Mouse (Mus musculus) kidney, postnatal 10 days (tissue): ENCODE measurements around the gene Ptprn2.

ENCODE experiments used
- DNase-seq: peaks from one replicate; pipeline ENCODE4 v3.0.0; 2021; ENCODE audit warnings: mixed read lengths

Ptprn2 gene

DNA sequence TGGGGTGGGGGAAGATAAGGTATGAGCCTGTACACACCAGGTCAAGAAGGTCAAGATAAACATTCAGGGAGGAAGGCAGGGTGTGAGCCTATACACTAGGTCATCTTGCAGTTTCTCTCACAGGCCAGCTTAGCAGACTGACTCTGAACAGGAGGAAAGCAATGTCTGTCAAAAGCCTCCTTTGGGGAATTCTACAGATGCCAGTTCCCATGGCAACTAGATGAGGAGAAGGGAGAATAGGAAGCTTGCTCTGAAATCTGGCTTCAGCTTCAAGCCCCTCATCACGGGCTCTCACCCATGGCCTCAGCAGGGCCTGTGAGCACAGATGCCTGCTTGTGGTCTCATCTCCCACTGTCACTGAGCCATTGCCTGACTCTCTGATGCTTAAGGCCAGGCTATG is 421.9 kb downstream of the Ptprn2 start:
- DNase-seq = no peak

DNA sequence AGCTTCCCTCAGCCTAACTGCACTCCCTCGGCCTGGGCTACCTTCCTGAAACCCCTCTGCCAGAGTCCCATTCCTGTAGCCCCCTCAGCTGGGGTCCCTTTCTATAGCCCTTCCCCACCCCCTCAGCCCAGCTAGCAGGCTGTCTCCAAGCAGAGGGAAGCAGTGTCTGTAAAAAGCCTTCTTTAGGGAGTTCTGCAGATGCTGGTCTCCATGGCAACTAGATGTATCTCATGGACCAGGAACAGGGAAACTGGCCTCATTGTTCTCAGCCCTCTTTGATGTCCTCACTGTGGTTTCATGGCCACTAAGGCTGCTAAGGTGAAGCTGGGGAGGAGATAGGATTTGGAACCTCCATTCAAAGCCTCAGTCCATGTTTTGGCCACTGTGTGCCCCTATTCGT is 423.1 kb downstream of the Ptprn2 start:
- no peak for DNase-seq

- no peak for DNase-seq
Measured at GRCm38 (mm10) chr12:116916776-116917175, 431.3 kb downstream of the Ptprn2 start.

DNA sequence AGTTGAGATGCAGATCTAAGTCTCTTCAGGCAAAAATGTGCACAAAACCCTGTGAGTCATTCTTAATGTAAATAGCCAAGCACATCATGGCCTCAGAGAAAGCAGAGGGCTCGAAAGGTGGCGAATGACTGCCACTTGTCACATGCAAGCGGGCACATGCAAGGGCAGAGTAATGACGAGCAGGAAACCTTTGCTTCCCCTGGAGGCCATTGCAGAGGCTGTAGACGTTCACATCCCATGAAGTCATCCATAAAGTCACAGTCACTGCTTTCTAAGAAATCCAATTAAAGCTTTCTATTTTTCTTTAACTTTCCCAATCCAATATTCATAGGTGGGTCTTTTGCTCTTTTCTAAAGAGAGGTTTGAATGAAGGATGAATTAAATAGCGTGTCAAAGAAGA is 433.7 kb downstream of the Ptprn2 start:
- DNase-seq = no peak

DNA sequence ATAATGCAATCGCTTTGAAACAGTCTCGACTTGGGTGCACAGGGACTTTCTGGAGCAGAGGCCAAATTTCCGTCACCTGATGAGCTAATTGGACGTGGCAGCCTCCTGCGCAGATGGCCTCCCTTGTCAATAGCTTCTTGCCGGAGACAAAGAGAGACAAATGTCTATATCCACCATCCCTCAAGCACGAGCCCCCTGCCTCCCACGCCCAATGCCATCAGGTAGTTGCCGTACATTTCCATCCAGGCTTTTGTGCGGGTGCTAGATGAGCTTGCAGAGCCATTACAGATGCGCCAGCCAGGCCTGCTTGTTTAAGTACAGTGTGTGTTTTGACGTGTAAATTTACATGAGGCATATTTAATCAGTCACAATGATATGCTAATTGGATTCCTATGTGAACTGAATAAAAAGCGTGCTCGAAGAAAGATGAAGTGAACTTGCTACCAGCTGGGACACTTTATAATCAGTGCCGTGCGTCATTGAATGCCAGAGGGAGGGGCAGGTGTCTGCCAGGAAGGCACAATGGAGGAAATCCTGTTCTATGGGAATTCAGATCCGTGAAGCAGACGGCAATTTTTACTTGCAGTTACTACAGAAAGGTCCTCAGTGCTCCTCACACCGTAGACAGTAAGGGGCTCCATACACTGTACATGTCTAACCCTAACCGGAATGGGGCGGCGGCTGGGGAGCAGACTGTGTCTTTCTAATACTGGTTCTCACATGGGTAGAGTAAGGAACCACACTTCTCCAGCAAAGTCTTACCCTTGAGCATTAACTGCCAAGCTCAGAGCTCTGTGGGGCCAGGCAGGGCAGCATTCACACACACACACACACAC is 434.4 kb downstream of the Ptprn2 start:
- no peak for DNase-seq

- no peak for DNase-seq
Measured at GRCm38 (mm10) chr12:116927115-116927514, 441.6 kb downstream of the Ptprn2 start.

GRCm38 (mm10) chr12:116927516-116927915 is 442.0 kb downstream of the Ptprn2 start:
- DNase-seq = no peak

DNA sequence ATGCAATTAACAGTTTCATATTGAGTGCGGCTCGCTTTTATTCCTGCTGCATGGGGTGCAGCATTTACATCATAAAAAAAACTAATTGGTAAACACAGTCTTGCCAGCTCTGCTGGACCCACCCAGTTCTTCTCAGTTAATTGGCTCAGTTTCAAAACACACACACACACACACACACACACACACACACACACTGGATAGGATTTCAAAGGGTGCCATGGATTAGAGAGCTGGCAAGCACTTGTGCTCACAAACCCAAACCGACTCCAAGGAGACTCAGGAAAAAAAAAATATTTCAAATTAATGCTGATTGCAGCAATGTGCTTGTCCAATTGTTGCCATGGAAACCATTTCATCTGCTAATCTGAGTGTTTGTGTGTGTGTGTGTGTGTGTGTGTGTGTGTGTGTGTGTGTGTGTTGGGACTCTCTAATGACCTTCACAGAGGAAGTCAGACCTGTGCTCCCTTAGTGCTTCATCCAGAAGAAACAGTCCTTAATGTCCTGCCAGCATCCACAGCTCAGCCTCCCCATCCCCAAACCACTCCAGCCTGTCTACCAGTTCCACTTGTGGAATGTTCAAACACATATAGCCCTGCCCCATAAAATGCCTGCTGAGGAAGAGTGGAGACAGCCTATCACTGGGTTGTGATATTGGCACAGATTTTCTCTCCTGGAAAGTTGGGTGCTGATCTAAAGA is 452.8 kb downstream of the Ptprn2 start:
- no peak for DNase-seq

- no peak for DNase-seq
Measured at GRCm38 (mm10) chr12:116943883-116944282, 458.4 kb downstream of the Ptprn2 start.

GRCm38 (mm10) chr12:116948151-116948928 is 462.8 kb downstream of the Ptprn2 start:
- DNase-seq = no peak

DNA sequence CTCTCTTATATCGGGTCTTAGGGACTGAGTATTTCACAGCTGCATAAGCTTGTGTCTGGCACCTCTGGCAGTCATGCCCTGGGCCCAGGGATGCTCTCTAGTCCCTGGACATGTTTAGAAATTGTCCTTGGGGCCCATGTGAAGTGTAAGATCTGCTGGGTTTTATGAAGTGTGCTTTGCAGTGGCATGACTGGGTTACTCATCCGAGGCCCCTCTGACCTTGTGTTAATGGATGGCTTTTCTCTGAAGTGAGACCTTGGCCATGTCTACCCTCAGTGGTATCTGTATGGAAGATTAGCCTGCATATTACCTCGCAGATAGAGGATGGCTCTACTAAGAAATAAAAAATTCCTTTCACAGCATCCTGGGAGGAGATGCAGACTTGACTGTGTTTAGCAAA is 464.2 kb downstream of the Ptprn2 start:
- DNase-seq = no peak

DNA sequence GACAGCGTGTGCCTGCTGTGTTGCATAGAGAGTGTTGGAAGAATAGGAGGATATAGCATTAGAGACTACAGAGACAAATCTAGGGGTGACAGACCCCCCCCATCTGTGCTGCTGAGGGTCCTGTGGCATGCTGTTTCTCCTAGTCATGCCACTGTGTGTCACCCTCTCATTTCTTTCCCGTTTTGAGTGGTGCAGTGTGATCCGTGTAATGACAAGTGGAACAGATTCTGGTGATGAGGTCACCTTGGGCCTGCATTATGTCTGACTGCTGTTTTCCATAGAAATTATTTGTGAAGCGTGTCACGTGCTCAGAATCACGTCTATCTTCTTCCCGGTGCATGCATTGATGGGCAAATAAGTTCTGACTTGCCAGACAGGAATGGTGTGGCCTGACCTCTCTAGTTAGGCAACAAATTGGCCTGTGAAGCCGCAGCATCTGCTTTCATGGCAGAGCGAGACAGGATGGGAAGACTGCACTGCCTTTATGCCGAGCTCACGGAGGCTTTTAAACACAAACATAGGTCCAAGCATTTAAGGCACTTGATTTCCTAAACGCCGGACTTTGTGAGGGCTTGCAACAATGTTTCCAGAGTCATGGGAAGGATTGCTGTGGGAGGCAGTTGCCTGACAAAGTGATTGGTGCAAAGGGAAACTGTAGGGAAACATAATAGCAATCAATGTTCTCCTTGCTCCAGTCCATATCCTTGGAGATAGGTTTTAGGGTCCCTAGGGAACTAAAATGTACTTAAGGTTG is 467.1 kb downstream of the Ptprn2 start:
- no peak for DNase-seq

DNA sequence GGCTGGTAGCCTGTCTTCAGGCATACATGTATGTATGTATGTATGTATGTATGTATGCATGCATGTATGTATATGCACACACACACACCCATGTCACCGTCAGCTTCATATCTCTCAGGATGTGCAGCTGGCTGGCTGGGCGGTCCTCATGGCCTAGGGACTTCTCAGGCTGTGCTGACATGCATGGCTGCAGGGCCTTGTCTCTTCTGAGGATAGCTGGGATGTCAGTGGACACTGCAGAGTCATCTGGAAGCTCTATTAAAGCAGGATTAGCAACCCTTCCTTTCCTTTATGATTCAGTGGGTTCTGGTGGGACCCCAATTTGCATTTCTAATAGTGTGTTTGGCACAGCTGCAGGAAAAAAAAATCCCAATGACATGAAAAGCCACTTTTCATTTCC is 473.6 kb downstream of the Ptprn2 start:
- no peak for DNase-seq

GRCm38 (mm10) chr12:116963906-116964305 is 478.4 kb downstream of the Ptprn2 start:
- DNase-seq = no peak

GRCm38 (mm10) chr12:116968215-116968939 is 482.9 kb downstream of the Ptprn2 start:
- no peak for DNase-seq

DNA sequence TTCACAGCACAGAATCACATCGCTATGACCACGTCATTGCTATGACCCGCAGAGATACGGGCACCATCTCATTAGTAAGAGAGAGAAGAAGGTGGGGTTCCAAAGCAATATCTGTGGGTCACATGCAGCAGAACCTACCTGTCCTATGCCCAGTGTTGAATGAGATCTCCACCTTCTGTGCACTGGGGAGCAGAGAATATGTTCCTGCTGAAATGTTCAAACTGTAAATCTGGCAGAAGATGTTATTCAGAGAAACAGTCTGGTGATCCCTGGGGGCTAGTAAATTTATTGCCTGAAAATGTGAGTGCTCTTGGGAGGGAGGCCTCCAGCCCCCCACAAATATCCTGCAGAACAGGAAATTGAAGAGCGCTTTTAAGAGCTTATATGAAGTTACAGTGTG is 490.0 kb downstream of the Ptprn2 start:
- no peak for DNase-seq

DNA sequence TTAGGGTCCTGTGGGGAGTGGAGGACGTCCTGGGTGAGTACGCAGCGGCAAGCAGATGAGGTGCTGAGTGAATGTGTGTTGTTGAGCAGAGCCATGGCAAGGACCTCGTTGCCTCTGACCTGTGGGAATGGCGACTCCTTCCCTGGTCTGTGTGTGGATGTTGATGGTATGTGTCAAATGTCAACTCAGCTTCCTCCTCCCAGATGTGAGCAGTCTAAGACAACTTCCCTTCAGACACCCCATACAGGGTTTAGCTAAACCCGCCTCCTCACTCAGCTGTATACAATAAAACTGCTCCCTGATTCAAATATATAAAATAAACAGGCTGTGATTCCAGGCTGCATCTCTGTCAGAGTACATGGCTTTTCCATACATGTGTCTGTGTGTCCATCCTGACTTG is 491.5 kb downstream of the Ptprn2 start:
- DNase-seq = no peak

GRCm38 (mm10) chr12:116978201-116978600 is 492.7 kb downstream of the Ptprn2 start:
- DNase-seq = no peak

DNA sequence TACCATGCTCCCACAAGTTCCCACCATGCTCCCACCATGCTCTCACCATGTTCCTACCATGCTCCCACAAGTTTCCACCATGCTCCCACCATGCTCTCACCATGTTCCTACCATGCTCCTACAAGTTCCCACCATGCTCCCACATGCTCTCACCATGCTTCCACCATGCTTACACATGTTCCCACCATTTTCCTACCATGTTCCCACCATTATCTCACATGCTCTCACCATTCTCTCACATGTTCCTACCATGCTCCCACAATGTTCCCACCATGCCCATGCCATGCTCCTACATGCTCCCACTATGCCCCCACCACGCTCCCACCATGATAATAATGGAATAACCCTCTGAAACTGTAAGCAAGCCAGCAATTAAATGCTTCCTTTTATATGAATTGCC is 495.8 kb downstream of the Ptprn2 start:
- no peak for DNase-seq

DNA sequence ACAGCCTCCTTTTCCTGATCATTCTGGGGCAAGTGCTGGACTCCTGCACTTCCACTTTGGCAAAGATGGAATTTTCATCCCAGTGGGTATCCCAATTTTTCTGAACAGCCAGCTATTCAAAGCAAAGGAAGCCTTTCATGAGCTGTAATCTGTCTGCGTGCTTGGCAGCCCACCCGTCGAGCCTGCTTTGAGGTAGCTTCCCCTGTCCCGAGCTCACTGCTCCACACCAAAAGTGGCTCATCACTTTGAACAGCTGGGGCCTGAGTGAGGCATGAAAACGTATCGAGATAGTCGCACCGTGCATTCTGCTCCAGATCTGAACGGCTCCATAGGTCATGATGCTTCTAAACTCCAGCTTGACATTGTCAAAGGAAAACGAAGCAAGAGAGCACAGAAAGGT is 503.6 kb downstream of the Ptprn2 start:
- DNase-seq = no peak

- no peak for DNase-seq
Measured at GRCm38 (mm10) chr12:117001546-117002148, 516.1 kb downstream of the Ptprn2 start.
